Mouse (Mus musculus) erythroblast, embryonic 14.5 days (primary cell): ENCODE results near the gene Ercc6l2.

ENCODE experiments used
- GATA1 ChIP-seq: IDR thresholded peaks from 2 replicates; pipeline ENCODE4 v1.6.1; 2012; ENCODE audit warnings: low read length, inconsistent platforms, mixed read lengths
- TAL1 ChIP-seq: IDR thresholded peaks from 3 replicates; pipeline ENCODE4 v1.6.1; 2012; ENCODE audit warnings: low read length, inconsistent platforms, mixed read lengths

GRCm38 (mm10) chr13:63815931-63816330 lies 891 bp downstream of the Ercc6l2 start:
- TF ChIP-seq TAL1 (no peak), GATA1 (no peak)
